Mouse (Mus musculus) bone marrow, adult 2 months (tissue): Measurements from ENCODE around the gene Prdm2.

Experiments
- CTCF ChIP-seq: fragments of 200-500 bp; IDR thresholded peaks from 2 replicates; pipeline ENCODE4 v1.5.1; 2011; ENCODE audit warnings: low read length, control low read depth; ENCODE audit not compliant: control insufficient read depth, insufficient read depth
- POLR2A ChIP-seq: fragments of 200-500 bp; IDR thresholded peaks from 2 replicates; pipeline ENCODE4 v1.6.1; 2011; ENCODE audit warnings: low read depth, mild to moderate bottlenecking, control low read depth, low read length, borderline replicate concordance; ENCODE audit not compliant: control insufficient read depth

DNA sequence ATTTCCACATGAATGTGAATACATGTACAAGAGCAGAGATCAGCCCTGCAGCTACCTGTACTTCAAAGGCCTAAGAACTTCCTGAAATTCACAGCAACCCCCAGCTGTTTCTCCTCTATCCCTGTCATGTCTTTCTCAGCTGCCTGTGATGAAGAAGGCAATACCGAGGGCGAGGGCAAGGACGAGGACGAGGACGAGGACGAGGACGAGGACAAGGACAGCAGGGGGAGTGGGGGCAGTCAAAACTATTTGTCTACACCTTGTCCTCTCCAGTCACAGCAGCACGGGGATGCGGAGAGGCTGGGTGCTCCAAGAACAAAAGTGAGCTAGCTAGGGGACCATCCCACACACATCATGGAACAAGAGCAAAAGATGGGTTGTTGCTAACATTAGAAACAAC is 145.8 kb downstream of the Prdm2 start:
- TF ChIP-seq CTCF: no peak
- no peak for TF ChIP-seq POLR2A
